Mouse (Mus musculus) ES-Bruce4 (cell line): ENCODE results near the gene Tm7sf3. TPM values are rescaled to one million over a fixed set of nuclear protein-coding genes. Genes with fewer than 3 reads are reported as not detected.
A peak's percentile ranks its signal among the peaks of the same experiment; 100 is the strongest.

Experiments
- H3K27ac ChIP-seq: 2 replicates; pipeline ENCODE4 v1.5.1; 2012; ENCODE audit warnings: low read length, inconsistent platforms; ENCODE audit not compliant: insufficient read depth
- H3K27me3 ChIP-seq: 2 replicates; pipeline ENCODE4 v1.6.1; 2012; ENCODE audit warnings: mild to moderate bottlenecking, low read length, inconsistent platforms; ENCODE audit not compliant: control insufficient read depth, poor library complexity, insufficient read depth, severe bottlenecking
- H3K36me3 ChIP-seq: 2 replicates; pipeline ENCODE4 v1.6.1; 2012; ENCODE audit warnings: inconsistent platforms, mild to moderate bottlenecking, low read length, moderate library complexity; ENCODE audit not compliant: control insufficient read depth, poor library complexity, insufficient read depth, severe bottlenecking
- H3K4me1 ChIP-seq: one replicate; pipeline ENCODE4 v1.8.1; 2011; ENCODE audit warnings: low read length; ENCODE audit not compliant: control insufficient read depth, insufficient read depth
- H3K4me3 ChIP-seq: 2 replicates; pipeline ENCODE4 v1.5.1; 2011; ENCODE audit warnings: low read depth, mild to moderate bottlenecking, low read length
- H3K9ac ChIP-seq: 2 replicates; pipeline ENCODE4 v1.6.1; 2012; ENCODE audit warnings: low read depth, mild to moderate bottlenecking, inconsistent platforms; ENCODE audit not compliant: poor library complexity, severe bottlenecking
- H3K9me3 ChIP-seq: replicated peaks from 2 replicates; pipeline ENCODE4 v1.6.1; 2012; ENCODE audit warnings: mild to moderate bottlenecking, low read length, inconsistent platforms; ENCODE audit not compliant: control insufficient read depth, poor library complexity, insufficient read depth, severe bottlenecking
- CTCF ChIP-seq: IDR thresholded peaks from one replicate; pipeline ENCODE4 v1.8.1; 2011; ENCODE audit warnings: low read depth, low read length
- EP300 ChIP-seq: IDR thresholded peaks from 2 replicates; pipeline ENCODE4 v1.6.1; 2011; ENCODE audit warnings: low read depth, low read length; ENCODE audit not compliant: insufficient read depth
- POLR2A ChIP-seq: IDR thresholded peaks from one replicate; pipeline ENCODE4 v1.8.1; 2011; ENCODE audit warnings: low read length; ENCODE audit not compliant: insufficient read depth
- polyA plus RNA-seq: library from polyadenylated mRNA; stranded (reverse); fragments of >200 nt; gene quantifications from 2 replicates; pipeline ENCODE4 v1.2.4, GENCODE M21; 2011; ENCODE audit warnings: low read depth; ENCODE audit not compliant: missing spikeins, insufficient read depth, insufficient read length

The Tm7sf3 gene
- polyA plus RNA-seq, 1 experiment: 46.1 TPM

DNA sequence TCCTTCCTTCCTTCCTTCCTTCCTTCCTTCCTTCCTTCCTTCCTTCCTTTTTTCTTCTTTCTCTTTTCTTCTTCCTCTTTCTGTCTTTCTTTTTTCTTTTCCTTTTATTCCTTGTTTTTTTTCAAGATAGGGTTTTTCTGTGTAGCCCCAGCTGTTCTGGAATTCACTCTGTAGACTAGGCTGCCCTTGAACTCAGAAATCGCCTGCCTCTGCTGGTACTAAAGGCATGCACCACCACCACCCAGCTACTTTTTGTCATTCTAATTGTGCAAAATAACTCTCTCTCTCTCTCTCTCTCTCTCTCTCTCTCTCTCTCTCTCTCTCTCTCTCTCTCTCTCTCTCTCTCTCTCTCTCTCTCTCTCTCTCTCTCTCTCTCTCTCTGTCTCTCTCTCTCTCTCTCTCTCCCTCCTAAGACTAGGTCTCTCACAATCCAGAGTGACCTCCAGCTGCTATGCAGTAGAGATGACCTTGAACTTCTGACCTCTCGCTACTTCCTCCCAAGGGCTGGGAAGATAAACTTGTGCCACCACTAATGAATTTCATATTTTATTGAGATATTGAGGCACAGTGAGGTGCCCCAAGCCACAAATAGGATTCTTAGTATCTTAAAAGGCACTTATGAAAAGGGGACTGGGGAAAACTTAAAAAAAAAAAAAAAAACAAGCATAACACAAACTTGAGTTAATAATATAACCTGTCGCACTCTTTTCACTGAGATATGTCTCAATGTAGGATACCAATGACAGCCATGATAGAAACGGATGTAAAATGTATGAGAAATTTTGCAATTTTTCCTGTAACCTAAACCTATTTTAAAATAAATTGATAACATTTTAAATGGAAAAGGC is 7.6 kb downstream of the Tm7sf3 start:
- TF ChIP-seq CTCF (no peak), EP300 (0 out of 2 replicates have a peak, but pooled peaks have one; percentile 49)
- peak overlapping the region; percentile 99 for H3K27ac ChIP-seq
- H3K4me3 ChIP-seq: peak overlapping the region; percentile 20; the same call in 1 of the 2 replicates
- H3K9ac ChIP-seq: no peak overlapping the region
- no peaks in the 10 kb centered on the region for H3K9me3 ChIP-seq
- peaks cover 2% of the 10 kb centered on the region; the same call in 1 of the 2 replicates for H3K36me3 ChIP-seq
- no peaks in the 10 kb centered on the region for H3K27me3 ChIP-seq
- H3K4me1 ChIP-seq: peaks cover 2% of the 10 kb centered on the region

GRCm38 (mm10) chr6:146634015-146634722 is 8.5 kb downstream of the Tm7sf3 start:
- Histone ChIP-seq H3K9me3 (no peaks in the 10 kb centered on the region), H3K4me1 (peaks cover 2% of the 10 kb centered on the region), H3K9ac (peak overlapping the region; percentile 93), H3K27me3 (no peaks in the 10 kb centered on the region), H3K27ac (peak overlapping the region; percentile 99), H3K4me3 (peak overlapping the region; percentile 77), H3K36me3 (peaks cover 2% of the 10 kb centered on the region; the same call in 1 of the 2 replicates)
- no peak for TF ChIP-seq POLR2A
- TF ChIP-seq CTCF: no peak
- TF ChIP-seq EP300: no peak

DNA sequence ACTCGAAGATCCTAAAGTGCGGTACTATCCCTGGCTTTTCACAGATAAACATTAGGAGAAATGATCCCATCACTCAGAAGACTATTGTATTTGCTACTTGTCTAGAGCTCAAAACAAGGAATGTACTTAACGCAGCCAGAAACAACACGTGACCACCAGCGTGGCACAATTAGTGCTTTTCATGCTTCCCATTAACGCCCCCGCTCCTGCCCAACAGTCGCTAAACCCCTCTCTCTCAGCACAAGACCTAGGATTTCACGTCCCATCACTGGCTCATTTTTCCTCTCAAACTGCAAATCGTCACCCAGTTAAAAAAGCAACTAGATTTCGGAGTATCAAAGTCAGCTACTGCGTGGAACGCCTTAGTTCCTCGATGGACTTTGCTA is 9.0 kb downstream of the Tm7sf3 start:
- TF ChIP-seq CTCF (no peak), POLR2A (no peak), EP300 (no peak)
- H3K4me1 ChIP-seq: peaks cover 2% of the 10 kb centered on the region
- no peaks in the 10 kb centered on the region for H3K27me3 ChIP-seq
- H3K9me3 ChIP-seq: no peaks in the 10 kb centered on the region
- H3K9ac ChIP-seq: peak overlapping the region; percentile 93
- peak overlapping the region; percentile 99 for H3K27ac ChIP-seq
- peaks cover 5% of the 10 kb centered on the region; the same call in 1 of the 2 replicates for H3K36me3 ChIP-seq
- peak overlapping the region; percentile 77 for H3K4me3 ChIP-seq

DNA sequence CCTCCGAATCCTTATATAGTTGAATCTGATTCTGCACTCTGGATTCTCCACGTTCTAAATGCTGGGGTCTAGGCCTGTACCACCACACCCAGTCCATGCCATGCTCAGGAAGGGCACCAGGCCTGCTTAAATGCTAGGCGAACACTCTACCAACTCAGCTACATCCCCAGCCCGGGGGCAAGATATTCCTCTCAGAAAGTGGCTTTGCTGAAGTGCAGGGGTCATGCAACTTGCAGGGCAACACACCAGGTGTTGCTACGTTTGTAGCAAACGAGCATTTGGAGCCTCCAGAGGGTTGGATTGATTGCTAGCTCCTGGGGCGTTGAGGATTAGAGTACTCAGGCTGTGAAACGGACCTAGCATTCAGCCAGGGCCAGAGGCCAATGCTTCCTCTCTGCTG is 9.5 kb downstream of the Tm7sf3 start:
- peaks cover 5% of the 10 kb centered on the region; the same call in 1 of the 2 replicates for H3K36me3 ChIP-seq
- H3K27ac ChIP-seq: peak overlapping the region; percentile 99
- TF ChIP-seq EP300 (no peak), CTCF (no peak), POLR2A (no peak)
- peak overlapping the region; percentile 55 for H3K4me3 ChIP-seq
- H3K4me1 ChIP-seq: peaks cover 2% of the 10 kb centered on the region
- H3K9ac ChIP-seq: peak overlapping the region; percentile 93
- H3K27me3 ChIP-seq: no peaks in the 10 kb centered on the region
- H3K9me3 ChIP-seq: no peaks in the 10 kb centered on the region

- TF ChIP-seq POLR2A: no peak
- no peak for TF ChIP-seq CTCF
- TF ChIP-seq EP300: no peak
- Histone ChIP-seq H3K9me3 (no peaks in the 10 kb centered on the region), H3K9ac (peak overlapping the region; percentile 93), H3K4me1 (peaks cover 2% of the 10 kb centered on the region), H3K4me3 (peak overlapping the region; percentile 21), H3K36me3 (peaks cover 5% of the 10 kb centered on the region; the same call in 1 of the 2 replicates), H3K27me3 (no peaks in the 10 kb centered on the region), H3K27ac (peak overlapping the region; percentile 99)
Observed at GRCm38 (mm10) chr6:146632403-146632802, 10.2 kb downstream of the Tm7sf3 start.
